Mouse (Mus musculus) forebrain, embryonic 14.5 days (tissue): ENCODE results near the gene Prdm16. TPM values are rescaled to one million over a fixed set of nuclear protein-coding genes. Genes with fewer than 3 reads are reported as not detected.

Experiments used
- ATAC-seq: fragments of 200-750 bp; cut with Nextera tagmentation; 2 replicates; pipeline ENCODE4 v1.8.0; 2017; ENCODE audit warnings: mild to moderate bottlenecking, moderate library complexity
- DNase-seq: peaks from one replicate; pipeline ENCODE4 v3.0.0-alpha.2; 2015; ENCODE audit warnings: low spot score
- H3K27ac ChIP-seq: fragments of 300-500 bp; sonication (generic); 2 replicates; pipeline ENCODE4 v1.5.1; 2014; ENCODE audit warnings: low read depth, mild to moderate bottlenecking, control low read depth, low read length, moderate library complexity
- H3K27me3 ChIP-seq: fragments of 300-500 bp; sonication (generic); replicated peaks from 2 replicates; pipeline ENCODE4 v1.6.1; 2014; ENCODE audit warnings: low read length, control low read depth, mixed read lengths; ENCODE audit not compliant: control insufficient read depth, insufficient read depth
- H3K36me3 ChIP-seq: fragments of 300-500 bp; sonication (generic); 2 replicates; pipeline ENCODE4 v1.6.1; 2014; ENCODE audit warnings: low read length, control low read depth; ENCODE audit not compliant: control insufficient read depth, insufficient read depth
- H3K4me1 ChIP-seq: fragments of 300-500 bp; sonication (generic); 2 replicates; pipeline ENCODE4 v1.6.1; 2014; ENCODE audit warnings: antibody characterized with exemption, low read length, control low read depth; ENCODE audit not compliant: control insufficient read depth, insufficient read depth
- H3K4me2 ChIP-seq: fragments of 300-500 bp; sonication (generic); 2 replicates; pipeline ENCODE4 v1.6.1; 2014; ENCODE audit warnings: mild to moderate bottlenecking, control low read depth, low read length
- H3K4me3 ChIP-seq: fragments of 300-500 bp; sonication (generic); 2 replicates; pipeline ENCODE4 v1.5.1; 2014; ENCODE audit warnings: low read depth, low read length, control low read depth
- H3K9ac ChIP-seq: fragments of 300-500 bp; sonication (generic); 2 replicates; pipeline ENCODE4 v1.6.1; 2014; ENCODE audit warnings: mild to moderate bottlenecking, low read length, control low read depth, moderate library complexity
- H3K9me3 ChIP-seq: fragments of 300-500 bp; sonication (generic); replicated peaks from 2 replicates; pipeline ENCODE4 v1.6.1; 2016; ENCODE audit warnings: low read length, control low read depth, mixed read lengths; ENCODE audit not compliant: control insufficient read depth
- WGBS: fragments of 180-500 bp; shearing (Covaris S2); extraction: QIAGEN DNeasy Blood & Tissue Kit; methylation state at CpG from one replicate; pipeline ENCODE4 v1.1.7; 2014; 5-methylcytosine and 5-hydroxymethylcytosine counted together
- polyA plus RNA-seq: library from polyadenylated mRNA; unstranded; fragments of >200 nt; fragmentation: Nextera tagmentation; extraction: Ambion mirVana; gene quantifications from 2 replicates; pipeline ENCODE4 v1.2.1, GENCODE M21; 2014

The Prdm16 gene
- polyA plus RNA-seq, 1 experiment from 2014 or later: 20.6 TPM

DNA sequence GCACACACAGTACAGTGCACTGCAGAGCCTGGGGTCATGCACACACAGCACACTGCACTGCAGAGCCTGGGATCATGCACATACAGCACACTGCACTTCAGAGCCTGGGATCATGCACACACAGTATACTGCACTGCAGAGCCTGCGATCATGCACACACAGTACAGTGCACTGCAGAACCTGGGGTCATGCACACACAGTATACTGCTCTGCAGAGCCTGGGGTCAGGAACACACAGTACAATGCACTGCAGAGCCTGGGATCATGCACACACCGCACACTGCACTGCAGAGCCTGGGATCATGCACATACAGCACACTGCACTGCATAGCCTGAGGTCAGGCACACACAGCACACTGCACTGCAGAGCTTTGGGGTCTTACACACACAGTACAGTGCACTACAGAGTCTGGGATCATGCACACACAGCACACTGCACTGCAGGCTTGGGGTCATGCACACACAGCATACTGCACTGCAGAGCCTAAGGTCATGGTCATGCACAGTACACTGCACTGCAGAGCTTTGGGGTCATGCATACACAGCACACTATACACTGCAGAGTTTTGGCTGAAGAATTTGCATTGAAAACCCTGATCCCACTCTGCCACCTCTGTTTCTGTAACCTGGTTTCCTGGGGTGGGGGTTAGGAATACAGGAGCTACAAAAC is 324.4 kb downstream of the Prdm16 start:
- peak overlapping the region; percentile 17; the same call in 1 of the 2 replicates for H3K27ac ChIP-seq
- 0 out of 2 replicates have a peak, but pooled peaks have one; percentile 21 for ATAC-seq
- DNase-seq: no peak
- no peak overlapping the region for H3K4me2 ChIP-seq
- H3K4me3 ChIP-seq: no peak overlapping the region
- H3K4me1 ChIP-seq: no peaks in the 10 kb centered on the region; the same call in 1 of the 2 replicates
- no peaks in the 10 kb centered on the region for H3K36me3 ChIP-seq
- H3K9ac ChIP-seq: no peak overlapping the region
- H3K27me3 ChIP-seq: no peaks in the 10 kb centered on the region
- no peaks in the 10 kb centered on the region for H3K9me3 ChIP-seq
- 93% methylated on average over 2 of the region's 2 CpGs for WGBS

DNA sequence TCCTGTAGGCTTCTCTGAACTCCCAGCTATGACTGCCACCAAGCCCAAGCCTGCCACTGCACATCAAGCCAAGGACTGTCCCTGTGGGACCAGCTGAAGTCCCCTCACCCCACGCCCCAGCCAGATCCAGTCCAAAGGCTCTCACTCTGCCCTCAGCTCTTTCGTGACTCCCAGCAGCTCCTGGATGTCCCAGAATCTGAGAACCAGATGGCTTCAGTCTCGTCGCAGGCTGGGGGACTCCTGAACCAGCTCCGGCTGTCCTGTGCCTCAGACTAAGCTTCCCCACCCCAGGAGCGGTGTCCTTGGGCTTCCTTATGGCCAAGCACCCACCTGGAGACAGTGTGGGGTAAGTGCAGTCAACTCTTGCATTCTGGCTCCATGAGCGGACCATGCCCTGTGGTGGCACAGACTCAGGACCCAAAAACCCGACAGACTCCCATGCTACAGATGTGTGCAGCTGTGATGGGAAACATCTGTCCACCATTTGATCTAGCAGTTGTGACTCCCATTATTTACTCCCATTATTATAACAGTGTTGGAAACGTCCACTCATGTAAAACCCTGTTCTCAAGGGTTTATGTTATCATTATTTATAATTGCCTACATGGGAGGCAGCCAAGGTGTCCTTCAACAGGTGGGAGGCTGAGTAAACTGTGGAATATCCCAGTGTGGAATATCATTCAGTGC is 326.0 kb downstream of the Prdm16 start:
- Histone ChIP-seq H3K27me3 (no peaks in the 10 kb centered on the region), H3K27ac (no peak overlapping the region), H3K4me3 (no peak overlapping the region), H3K36me3 (no peaks in the 10 kb centered on the region), H3K4me2 (no peak overlapping the region), H3K9me3 (no peaks in the 10 kb centered on the region), H3K9ac (no peak overlapping the region), H3K4me1 (no peaks in the 10 kb centered on the region; the same call in 1 of the 2 replicates)
- WGBS: 85% methylated on average over 9 of the region's 9 CpGs
- ATAC-seq (no peak), DNase-seq (no peak)

DNA sequence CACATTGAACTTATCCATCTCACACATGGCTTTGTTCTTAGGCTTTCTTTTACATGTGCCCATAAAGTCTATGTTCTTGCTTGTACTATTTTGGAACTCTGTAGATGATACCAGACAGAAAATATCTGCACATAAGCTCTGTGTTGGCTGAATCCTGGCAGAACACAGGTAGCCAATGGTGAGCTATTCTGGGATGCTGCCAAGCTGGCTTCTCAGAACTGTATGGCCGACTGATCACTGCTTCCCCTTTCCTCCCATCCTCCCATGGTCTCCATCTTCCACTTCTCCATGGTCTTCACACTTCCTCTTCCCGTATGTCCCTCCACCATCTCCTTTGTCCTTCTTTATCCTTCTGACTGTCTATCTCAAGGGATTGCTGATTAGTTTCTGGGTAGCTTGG is 327.5 kb downstream of the Prdm16 start:
- H3K9ac ChIP-seq: no peak overlapping the region
- H3K36me3 ChIP-seq: no peaks in the 10 kb centered on the region
- 86% methylated on average over 2 of the region's 2 CpGs for WGBS
- no peaks in the 10 kb centered on the region for H3K9me3 ChIP-seq
- no peak for ATAC-seq
- no peak overlapping the region for H3K4me3 ChIP-seq
- no peak overlapping the region for H3K27ac ChIP-seq
- H3K27me3 ChIP-seq: no peaks in the 10 kb centered on the region
- no peak overlapping the region for H3K4me2 ChIP-seq
- H3K4me1 ChIP-seq: no peaks in the 10 kb centered on the region; the same call in 1 of the 2 replicates
- DNase-seq: no peak

DNA sequence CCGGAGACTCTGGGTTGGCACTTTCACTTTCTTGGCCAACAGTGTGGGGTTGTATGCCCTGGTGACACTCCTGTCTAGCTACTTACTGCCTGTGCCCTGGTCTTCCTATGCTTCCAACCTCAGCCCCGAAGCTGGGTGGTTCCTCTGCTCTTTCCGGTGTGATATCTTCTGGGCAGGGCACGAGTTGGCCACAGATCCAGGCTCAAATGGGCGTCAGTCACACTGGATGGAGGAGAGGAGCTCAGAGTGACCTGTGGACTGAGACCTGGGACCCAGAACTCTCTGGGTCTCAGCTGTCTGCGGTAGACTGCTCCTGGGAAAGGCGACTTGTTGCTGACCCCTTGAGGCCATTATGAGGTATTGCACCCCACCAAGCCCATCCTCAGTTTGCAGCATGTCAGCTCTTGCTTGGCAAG is 335.2 kb downstream of the Prdm16 start, which contains the start of gene Arhgef16:
Arhgef16 (minus strand) TSS at position 211 of the 416 bp plus-strand sequence.
- H3K4me1 ChIP-seq: no peaks in the 10 kb centered on the region
- H3K36me3 ChIP-seq: no peaks in the 10 kb centered on the region
- H3K9me3 ChIP-seq: no peaks in the 10 kb centered on the region
- 20% methylated on average over 7 of the region's 7 CpGs for WGBS
- no peak within 1 kb of the TSS for H3K9ac ChIP-seq
- H3K27me3 ChIP-seq: peaks cover 28% of the 10 kb centered on the region
- ATAC-seq (0 out of 2 replicates have a peak, but pooled peaks have one; percentile 26), DNase-seq (peak; percentile 74)
- no peak within 1 kb of the TSS for H3K27ac ChIP-seq
- no peak within 1 kb of the TSS for H3K4me2 ChIP-seq
- no peak within 1 kb of the TSS for H3K4me3 ChIP-seq

DNA sequence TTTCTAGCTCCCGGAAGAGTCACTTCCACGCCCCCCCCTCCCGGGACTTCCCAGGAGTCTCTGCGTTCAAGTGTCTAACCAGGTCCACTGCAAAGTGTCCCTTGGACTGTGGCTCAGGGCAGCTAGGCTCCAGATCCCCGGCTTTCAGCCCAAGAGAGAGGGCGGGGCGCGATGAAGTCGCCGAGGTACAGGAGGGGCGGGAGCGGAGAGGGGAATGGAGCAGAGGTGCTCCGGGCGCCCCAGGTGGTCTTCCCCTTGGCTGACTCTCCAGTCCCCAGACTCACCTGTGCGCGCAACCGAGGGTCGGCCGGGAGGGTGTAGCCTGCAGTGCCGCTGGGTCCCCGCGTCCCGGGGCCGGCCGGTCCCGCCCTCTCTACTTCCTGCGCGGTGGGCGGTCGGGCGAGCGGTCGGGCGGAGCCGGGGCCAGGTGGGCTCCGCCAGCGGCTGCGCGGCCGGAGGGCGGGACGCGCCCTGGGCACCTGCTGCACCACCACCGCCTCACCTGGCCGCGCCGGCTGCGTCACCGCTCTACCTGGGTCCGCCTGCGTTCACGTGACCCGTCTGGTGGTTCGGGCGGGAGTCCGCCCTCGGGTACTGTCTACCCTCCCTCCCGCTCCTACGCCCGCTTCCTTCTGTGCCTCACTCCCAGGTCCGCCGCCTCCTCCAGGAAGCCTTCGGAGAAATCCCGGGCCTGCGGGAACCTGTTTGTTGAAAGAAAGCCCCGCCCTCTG is 337.0 kb downstream of the Prdm16 start:
- ATAC-seq (0 out of 2 replicates have a peak, but pooled peaks have one; percentile 34), DNase-seq (no peak)
- peaks cover 28% of the 10 kb centered on the region for H3K27me3 ChIP-seq
- WGBS: 2% methylated on average over 55 of the region's 66 CpGs
- H3K27ac ChIP-seq: no peak overlapping the region
- H3K4me3 ChIP-seq: peak overlapping the region; percentile 42
- H3K36me3 ChIP-seq: no peaks in the 10 kb centered on the region
- peak overlapping the region; percentile 71 for H3K4me2 ChIP-seq
- H3K9ac ChIP-seq: peak overlapping the region; percentile 46
- no peaks in the 10 kb centered on the region for H3K4me1 ChIP-seq
- H3K9me3 ChIP-seq: no peaks in the 10 kb centered on the region

DNA sequence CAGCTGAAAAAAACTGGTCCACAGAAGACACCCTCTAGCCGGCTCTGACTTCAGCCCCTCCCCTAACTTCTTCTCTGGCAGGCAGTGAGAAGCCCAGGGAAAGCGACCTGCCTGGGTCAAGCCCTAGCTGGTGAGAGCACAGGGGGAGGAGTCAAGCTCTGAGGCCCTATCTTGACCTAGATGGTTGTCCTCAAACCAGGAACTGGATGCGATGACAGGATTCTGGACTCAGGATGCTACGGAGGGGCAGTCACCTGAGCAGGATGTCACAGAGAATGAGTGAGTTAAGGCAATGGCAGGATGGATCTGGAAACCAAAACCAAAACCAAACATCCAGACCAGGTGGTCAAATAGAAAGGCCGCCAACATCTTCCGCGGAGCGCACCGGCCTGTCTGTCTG is 338.9 kb downstream of the Prdm16 start:
- Histone ChIP-seq H3K36me3 (no peaks in the 10 kb centered on the region), H3K9ac (no peak overlapping the region), H3K27me3 (peaks cover 28% of the 10 kb centered on the region), H3K4me3 (no peak overlapping the region), H3K9me3 (no peaks in the 10 kb centered on the region), H3K4me2 (no peak overlapping the region), H3K4me1 (no peaks in the 10 kb centered on the region), H3K27ac (no peak overlapping the region)
- DNase-seq (no peak), ATAC-seq (no peak)
- WGBS: 40% methylated on average over 9 of the region's 9 CpGs

DNA sequence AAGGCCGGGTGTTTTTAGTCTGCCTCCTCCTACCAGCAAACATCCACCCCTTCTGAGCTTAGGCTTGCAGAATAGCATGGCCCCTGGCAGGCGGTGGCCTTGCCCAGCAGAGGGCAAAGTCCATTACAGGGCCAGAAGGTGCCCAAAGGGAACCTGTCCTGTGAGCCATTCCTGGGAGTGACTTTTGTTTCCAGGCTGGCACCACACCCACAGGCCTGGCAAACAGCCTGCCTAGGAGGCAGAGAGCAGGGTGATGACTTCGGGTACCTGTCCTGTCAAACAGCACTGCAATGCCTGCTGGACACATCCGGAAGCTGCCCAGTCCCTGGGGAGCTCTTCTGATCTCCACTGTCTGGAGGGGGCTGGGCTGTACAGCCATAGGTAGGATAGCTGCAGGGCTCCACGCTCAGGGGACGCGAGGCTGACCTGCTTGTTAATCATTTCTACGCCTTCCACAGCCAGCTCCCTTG is 342.4 kb downstream of the Prdm16 start:
- Histone ChIP-seq H3K4me1 (no peaks in the 10 kb centered on the region), H3K4me3 (no peak overlapping the region), H3K9me3 (no peaks in the 10 kb centered on the region), H3K36me3 (no peaks in the 10 kb centered on the region), H3K27ac (no peak overlapping the region), H3K4me2 (no peak overlapping the region), H3K9ac (no peak overlapping the region), H3K27me3 (peaks cover 5% of the 10 kb centered on the region)
- DNase-seq (no peak), ATAC-seq (no peak)
- 67% methylated on average over 8 of the region's 8 CpGs for WGBS

DNA sequence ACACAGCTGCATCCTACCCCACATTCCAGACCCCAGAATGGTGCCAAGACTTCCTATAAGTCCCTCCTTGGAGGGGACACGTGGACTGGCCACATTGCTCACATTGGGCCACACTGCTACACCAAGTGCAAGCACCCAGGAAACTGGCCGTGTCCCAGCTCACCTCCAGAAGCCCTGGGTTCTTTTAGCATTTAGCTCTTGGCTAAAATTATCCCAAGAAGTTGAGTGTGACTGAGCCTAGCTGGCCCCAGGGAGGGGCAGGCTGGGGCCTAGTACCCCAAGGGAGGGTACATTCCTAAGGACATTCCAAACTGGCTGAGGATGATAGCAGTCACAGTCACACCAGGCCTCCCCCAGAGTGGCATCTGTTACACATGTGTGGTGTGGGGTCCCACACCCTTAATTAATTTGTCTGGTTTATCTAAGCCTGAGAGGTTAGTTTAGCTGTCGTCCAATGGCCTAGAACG is 342.9 kb downstream of the Prdm16 start:
- H3K4me2 ChIP-seq: no peak overlapping the region
- H3K9ac ChIP-seq: no peak overlapping the region
- no peak overlapping the region for H3K27ac ChIP-seq
- WGBS: 63% methylated on average over 4 of the region's 4 CpGs
- ATAC-seq: no peak
- no peaks in the 10 kb centered on the region for H3K36me3 ChIP-seq
- no peak overlapping the region for H3K4me3 ChIP-seq
- H3K4me1 ChIP-seq: no peaks in the 10 kb centered on the region
- no peaks in the 10 kb centered on the region for H3K9me3 ChIP-seq
- H3K27me3 ChIP-seq: no peaks in the 10 kb centered on the region; the same call in 1 of the 2 replicates
- no peak for DNase-seq
